ENCODE assay signal across 8 mouse cellular contexts in the genomic region with DNA sequence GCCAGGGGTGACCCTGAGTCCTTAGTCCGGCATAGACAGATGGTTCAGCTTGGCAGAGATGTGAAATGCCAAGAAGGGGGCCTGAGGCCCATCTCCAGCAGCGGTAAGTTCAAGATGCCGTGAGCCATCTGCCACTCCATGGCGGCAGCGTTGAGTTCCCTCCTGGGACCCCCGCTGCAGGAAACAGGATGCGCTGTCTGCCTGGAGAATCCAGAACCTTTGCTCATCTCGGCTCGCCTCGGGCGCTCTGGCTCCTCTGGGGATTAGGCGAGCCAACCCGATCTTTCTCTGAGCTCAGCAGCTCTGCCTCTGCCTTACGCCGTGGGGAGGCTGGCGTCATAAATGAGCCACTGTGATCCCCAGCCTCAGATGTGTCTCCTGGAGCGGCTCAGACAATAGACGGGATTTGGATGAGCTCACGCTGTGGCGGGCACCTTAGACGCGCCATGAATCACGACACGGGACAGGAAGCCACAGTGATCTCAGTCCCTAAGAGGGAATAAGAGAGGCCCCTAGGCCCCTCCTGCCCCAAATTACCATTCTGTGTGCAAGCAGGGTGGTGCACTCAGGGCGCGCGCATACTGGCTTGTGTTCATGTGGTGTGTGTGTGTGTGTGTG.
DNase-seq lines count a peak whose midpoint lies in the region; ATAC-seq and TF ChIP-seq lines count a peak whose summit lies in the region.

No protein-coding gene starts in this region.

- H3K27me3 ChIP-seq in liver, embryonic 11.5 days (replicated peaks; ENCODE audit: control insufficient read depth, insufficient read depth, low read length) = peaks cover 29% of the 10 kb centered on the region
- H3K27me3 ChIP-seq in intestine, postnatal 0 days (replicated peaks; ENCODE audit: control insufficient read depth, insufficient read depth, low read length) = no peaks in the 10 kb centered on the region
- peaks cover 49% of the 10 kb centered on the region for H3K27me3 ChIP-seq in liver, embryonic 13.5 days

- no peak overlapping the region for H3K9ac ChIP-seq in liver, embryonic 11.5 days (ENCODE audit: low read depth, low read length)
- 0 out of 2 replicates have a peak overlapping the region, but pooled peaks have one; percentile 11 for H3K9ac ChIP-seq in intestine, postnatal 0 days (ENCODE audit: low read depth, low read length)
- H3K9ac ChIP-seq in liver, embryonic 13.5 days = no peak overlapping the region

- H3K4me1 ChIP-seq in liver, embryonic 11.5 days (replicated peaks; ENCODE audit: control insufficient read depth, insufficient read depth, low read length) = no peaks in the 10 kb centered on the region; the same call in 1 of the 2 replicates
- H3K4me1 ChIP-seq in intestine, postnatal 0 days (replicated peaks; ENCODE audit: control insufficient read depth, insufficient read depth, low read length) = no peaks in the 10 kb centered on the region
- no peaks in the 10 kb centered on the region; the same call in 1 of the 2 replicates for H3K4me1 ChIP-seq in liver, embryonic 13.5 days (replicated peaks)

- no peaks in the 10 kb centered on the region for H3K9me3 ChIP-seq in liver, embryonic 11.5 days (ENCODE audit: control insufficient read depth, low read length)
- no peaks in the 10 kb centered on the region for H3K9me3 ChIP-seq in intestine, postnatal 0 days (ENCODE audit: control insufficient read depth)
- no peaks in the 10 kb centered on the region for H3K9me3 ChIP-seq in liver, embryonic 13.5 days (replicated peaks)

- DNase-seq in liver, embryonic 11.5 days (ENCODE audit: low spot score) = no peak
- no peak for DNase-seq in liver
- DNase-seq in gastrocnemius, postnatal 36 days = peak; percentile 56 to 58
- DNase-seq in liver, embryonic 13.5 days = no peak
- DNase-seq in retina, adult 2 months (ENCODE audit: low read depth, low spot score) = peak; percentile 77
- no peak for DNase-seq in urinary bladder, postnatal 10 days (ENCODE audit: low spot score)

- no peaks in the 10 kb centered on the region for H3K36me3 ChIP-seq in liver, embryonic 11.5 days (ENCODE audit: control insufficient read depth, insufficient read depth, low read length)
- H3K36me3 ChIP-seq in intestine, postnatal 0 days (ENCODE audit: control insufficient read depth, insufficient read depth) = no peaks in the 10 kb centered on the region
- no peaks in the 10 kb centered on the region for H3K36me3 ChIP-seq in liver, embryonic 13.5 days

- H3K4me2 ChIP-seq in liver, embryonic 11.5 days = peak overlapping the region; percentile 52
- peak overlapping the region; percentile 54 for H3K4me2 ChIP-seq in intestine, postnatal 0 days (replicated peaks; ENCODE audit: low read depth)
- H3K4me2 ChIP-seq in liver, embryonic 13.5 days = peak overlapping the region; percentile 32; the same call in 1 of the 2 replicates

- 6% methylated on average over 27 of the region's 27 CpGs for WGBS in liver, embryonic 11.5 days
- 7% methylated on average over 27 of the region's 27 CpGs for WGBS in intestine, postnatal 0 days
- 9% methylated on average over 27 of the region's 27 CpGs for WGBS in liver, embryonic 13.5 days (ENCODE audit: insufficient replicate concordance)

- no peak for ATAC-seq in liver, embryonic 11.5 days (replicated peaks; ENCODE audit: low FRiP score)
- ATAC-seq in common myeloid progenitor, adult 5-6 weeks (replicated peaks; ENCODE audit: low read depth, poor library complexity, severe bottlenecking) = 0 out of 2 replicates have a peak, but pooled peaks have one; percentile 42
- peak; percentile 36; the same call in 1 of the 2 replicates for ATAC-seq in intestine, postnatal 0 days
- no peak for ATAC-seq in liver, embryonic 13.5 days (ENCODE audit: low read depth)

- H3K4me3 ChIP-seq in liver, embryonic 11.5 days (ENCODE audit: low read depth, low read length) = no peak overlapping the region
- H3K4me3 ChIP-seq in intestine, postnatal 0 days (ENCODE audit: low read depth, low read length) = peak overlapping the region; percentile 7; the same call in 1 of the 2 replicates
- no peak overlapping the region for H3K4me3 ChIP-seq in liver, embryonic 13.5 days (replicated peaks)

- TF ChIP-seq CTCF in intestine, postnatal 0 days (IDR thresholded peaks at IDR 0.05; ENCODE audit: low read depth) = no peak

- intact Hi-C loops in gastrocnemius, postnatal 36 days (cut with DNase I) = loop anchor here (5.0 kb wide), 1 partner anchor 128 kb away; no protein-coding TSS in a partner anchor

- H3K27ac ChIP-seq in liver, embryonic 11.5 days (ENCODE audit: low read depth, low read length) = no peak overlapping the region
- H3K27ac ChIP-seq in intestine, postnatal 0 days (ENCODE audit: low read depth, low read length) = no peak overlapping the region
- H3K27ac ChIP-seq in liver, embryonic 13.5 days = no peak overlapping the region

Comparison
In these comparisons a context has a peak if more than half of its experiments do, and no peak if none do; other contexts are left out.
1. ATAC-seq: peak in common myeloid progenitor, adult 5-6 weeks (single experiment) and intestine, postnatal 0 days (single experiment); none in liver, embryonic 11.5 days (single experiment) and liver, embryonic 13.5 days (single experiment).
2. DNase-seq: peak in gastrocnemius, postnatal 36 days (2 of 2) and retina, adult 2 months (single experiment); none in liver, embryonic 11.5 days (single experiment), liver (single experiment), liver, embryonic 13.5 days (single experiment) and urinary bladder, postnatal 10 days (single experiment).
3. Peak in every context shown above with its lines, with median percentiles within 50 percentile points of each other: H3K4me2 ChIP-seq.